Mouse (Mus musculus) intestine, embryonic 14.5 days (tissue): ENCODE data around the gene Ppp1r26. TPM values are rescaled to one million over a fixed set of nuclear protein-coding genes. Genes with fewer than 3 reads are reported as not detected.
A peak's percentile ranks its signal among the peaks of the same experiment; 100 is the strongest.

Source experiments
- ATAC-seq: fragments of 200-750 bp; cut with Nextera tagmentation; replicated peaks from 2 replicates; pipeline ENCODE4 v1.8.0; 2017; ENCODE audit warnings: low read depth, moderate number of reproducible peaks, moderate TSS enrichment, moderate library complexity; ENCODE audit not compliant: low FRiP score, low TSS enrichment
- DNase-seq: peaks from one replicate; pipeline ENCODE4 v3.0.0-alpha.2; 2018; ENCODE audit warnings: low spot score
- H3K27ac ChIP-seq: fragments of 300-500 bp; sonication (generic); 2 replicates; pipeline ENCODE4 v1.5.1; 2014; ENCODE audit warnings: low read depth, mild to moderate bottlenecking, control low read depth
- H3K27me3 ChIP-seq: fragments of 300-500 bp; sonication (generic); replicated peaks from 2 replicates; pipeline ENCODE4 v1.6.1; 2014; ENCODE audit warnings: low read length, control low read depth; ENCODE audit not compliant: control insufficient read depth, insufficient read depth
- H3K36me3 ChIP-seq: fragments of 300-500 bp; sonication (generic); 2 replicates; pipeline ENCODE4 v1.6.1; 2014; ENCODE audit warnings: low read length, control low read depth; ENCODE audit not compliant: control insufficient read depth, insufficient read depth
- H3K4me1 ChIP-seq: fragments of 300-500 bp; sonication (generic); replicated peaks from 2 replicates; pipeline ENCODE4 v1.6.1; 2014; ENCODE audit warnings: low read length, control low read depth, mixed read lengths; ENCODE audit not compliant: control insufficient read depth, insufficient read depth
- H3K4me2 ChIP-seq: fragments of 300-500 bp; sonication (generic); 2 replicates; pipeline ENCODE4 v1.6.1; 2014; ENCODE audit warnings: low read length
- H3K4me3 ChIP-seq: fragments of 300-500 bp; sonication (generic); 2 replicates; pipeline ENCODE4 v1.5.1; 2014; ENCODE audit warnings: low read depth, low read length, control low read depth, mixed read lengths
- H3K9ac ChIP-seq: fragments of 300-500 bp; sonication (generic); 2 replicates; pipeline ENCODE4 v1.6.1; 2014; ENCODE audit warnings: mild to moderate bottlenecking, low read length
- H3K9me3 ChIP-seq: fragments of 300-500 bp; sonication (generic); 2 replicates; pipeline ENCODE4 v1.6.1; 2016; ENCODE audit warnings: low read length, control low read depth; ENCODE audit not compliant: control insufficient read depth
- WGBS: fragments of 180-500 bp; shearing (Covaris S2); extraction: QIAGEN DNeasy Blood & Tissue Kit; methylation state at CpG from one replicate; pipeline ENCODE4 v1.1.7; 2014; 5-methylcytosine and 5-hydroxymethylcytosine counted together
- polyA plus RNA-seq: library from polyadenylated mRNA; unstranded; fragments of >200 nt; fragmentation: Nextera tagmentation; extraction: Ambion mirVana; gene quantifications from 2 replicates; pipeline ENCODE4 v1.2.1, GENCODE M21; 2014

Gene Ppp1r26
- polyA plus RNA-seq, 1 experiment from 2014 or later: 4.5 TPM

DNA sequence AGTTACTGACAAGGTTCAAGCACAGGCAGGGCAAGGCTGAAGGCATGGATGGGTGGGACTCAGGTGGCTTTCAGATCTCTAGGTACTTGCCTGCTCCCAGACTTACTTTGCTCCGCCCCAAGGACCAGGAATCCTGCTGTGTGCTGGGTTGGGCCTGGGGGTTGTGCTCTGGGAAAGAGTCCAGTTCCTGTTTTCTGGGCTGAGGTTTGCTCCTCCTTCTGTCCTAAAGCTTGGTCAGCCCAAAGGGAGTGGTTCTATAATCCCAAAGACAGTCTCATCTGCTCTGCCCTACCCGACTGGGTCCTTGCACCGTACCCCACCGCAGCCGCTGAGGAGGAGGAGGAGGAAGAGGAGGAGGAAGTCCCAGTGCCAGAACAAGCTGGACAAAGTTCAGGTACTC lies 50.1 kb downstream of the Ppp1r26 start, which contains the start of gene Gbgt1:
Gene Gbgt1, plus strand, starts transcription at position 221 of the 400 bp plus-strand sequence.
- peak within 1 kb of the TSS; percentile 54; the same call in 1 of the 2 replicates for H3K27ac ChIP-seq
- no peak for ATAC-seq
- 77% methylated on average over 5 of the region's 5 CpGs for WGBS
- H3K9me3 ChIP-seq: no peaks in the 10 kb centered on the region; the same call in 1 of the 2 replicates
- no peak for DNase-seq
- no peak within 1 kb of the TSS for H3K4me3 ChIP-seq
- 0 out of 2 replicates have a peak within 1 kb of the TSS, but pooled peaks have one; percentile 5 for H3K9ac ChIP-seq
- H3K36me3 ChIP-seq: 0 out of 2 replicates have a peak, but pooled peaks cover 3% of the 10 kb centered on the region
- H3K4me2 ChIP-seq: peak within 1 kb of the TSS; percentile 2; the same call in 1 of the 2 replicates
- H3K4me1 ChIP-seq: peaks cover 17% of the 10 kb centered on the region
- H3K27me3 ChIP-seq: no peaks in the 10 kb centered on the region

DNA sequence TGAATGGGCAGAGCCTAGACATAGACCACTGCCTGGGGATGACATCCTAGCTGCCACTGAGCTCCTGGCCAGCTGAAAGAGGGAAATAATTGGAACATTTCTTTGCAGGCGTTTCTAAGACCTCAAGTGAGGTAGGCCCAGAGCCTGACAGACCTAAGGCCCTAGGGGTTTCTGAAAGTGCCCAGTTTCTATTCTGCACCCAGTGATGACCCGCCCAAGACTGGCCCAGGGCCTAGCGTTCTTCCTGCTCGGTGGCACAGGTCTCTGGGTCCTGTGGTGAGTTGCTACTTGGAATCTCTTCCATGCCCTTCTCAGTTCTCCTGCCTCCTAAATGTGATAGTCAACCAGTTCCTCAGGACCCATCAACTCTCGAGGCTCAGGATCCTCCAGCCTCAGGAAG lies 51.0 kb downstream of the Ppp1r26 start:
- Histone ChIP-seq H3K36me3 (0 out of 2 replicates have a peak, but pooled peaks cover 6% of the 10 kb centered on the region), H3K27ac (no peak overlapping the region), H3K4me2 (no peak overlapping the region), H3K4me1 (peaks cover 17% of the 10 kb centered on the region), H3K9ac (no peak overlapping the region), H3K4me3 (no peak overlapping the region), H3K27me3 (no peaks in the 10 kb centered on the region), H3K9me3 (no peaks in the 10 kb centered on the region; the same call in 1 of the 2 replicates)
- ATAC-seq (no peak), DNase-seq (no peak)
- 88% methylated on average over 5 of the region's 5 CpGs for WGBS

DNA sequence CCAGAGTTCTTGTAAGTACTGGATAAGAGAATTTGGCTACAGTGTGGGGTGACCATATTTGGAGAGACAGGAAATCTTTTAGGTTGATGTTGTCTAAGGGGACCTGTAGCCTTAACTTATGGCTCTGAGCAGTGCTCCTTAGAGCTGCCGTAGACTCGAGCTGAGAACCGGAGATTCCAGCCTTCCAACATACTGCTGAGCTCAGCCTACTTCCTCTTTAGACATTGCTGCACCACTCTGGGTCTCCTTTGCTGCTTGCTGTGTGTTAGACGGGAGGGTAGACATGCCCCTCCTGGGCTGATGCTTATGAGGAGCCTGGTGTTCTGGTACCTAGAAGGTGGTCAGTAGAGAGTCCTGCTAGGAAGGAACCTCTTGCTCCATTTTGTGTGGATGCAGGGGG lies 51.8 kb downstream of the Ppp1r26 start:
- Histone ChIP-seq H3K4me2 (no peak overlapping the region), H3K9ac (no peak overlapping the region)

DNA sequence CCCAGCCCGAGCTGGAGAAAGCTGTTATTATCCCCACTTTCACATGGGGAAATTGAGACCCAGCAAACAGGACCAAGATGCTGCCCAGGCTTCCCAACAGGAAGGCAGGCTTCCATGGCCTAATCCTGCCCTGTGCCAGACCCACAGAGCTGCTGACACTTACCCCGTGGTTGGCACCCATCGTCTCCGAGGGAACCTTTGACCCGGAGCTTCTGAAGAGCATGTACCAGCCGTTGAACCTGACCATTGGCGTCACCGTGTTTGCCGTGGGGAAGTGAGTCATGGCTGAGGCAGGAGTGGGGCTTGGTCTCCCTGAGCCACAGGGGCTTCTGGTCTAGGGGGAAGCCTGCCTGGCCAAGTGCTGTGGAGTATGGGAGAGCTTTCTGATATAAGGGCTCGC lies 56.4 kb downstream of the Ppp1r26 start:
- 0 out of 2 replicates have a peak, but pooled peaks cover 19% of the 10 kb centered on the region for H3K36me3 ChIP-seq
- no peaks in the 10 kb centered on the region for H3K9me3 ChIP-seq
- no peaks in the 10 kb centered on the region for H3K4me1 ChIP-seq
- no peak overlapping the region for H3K27ac ChIP-seq
- no peak overlapping the region for H3K4me3 ChIP-seq
- no peak overlapping the region for H3K9ac ChIP-seq
- DNase-seq (no peak), ATAC-seq (no peak)
- no peaks in the 10 kb centered on the region for H3K27me3 ChIP-seq
- H3K4me2 ChIP-seq: no peak overlapping the region
- WGBS: 84% methylated on average over 10 of the region's 10 CpGs

More for the DNA sequence above, 51.8 kb downstream of the Ppp1r26 start:
- H3K27me3 ChIP-seq: no peaks in the 10 kb centered on the region
- 81% methylated on average over 4 of the region's 4 CpGs for WGBS
- H3K27ac ChIP-seq: no peak overlapping the region
- no peaks in the 10 kb centered on the region; the same call in 1 of the 2 replicates for H3K9me3 ChIP-seq
- H3K4me3 ChIP-seq: no peak overlapping the region
- H3K36me3 ChIP-seq: 0 out of 2 replicates have a peak, but pooled peaks cover 12% of the 10 kb centered on the region
- H3K4me1 ChIP-seq: peaks cover 17% of the 10 kb centered on the region
- no peak for DNase-seq
- no peak for ATAC-seq

DNA sequence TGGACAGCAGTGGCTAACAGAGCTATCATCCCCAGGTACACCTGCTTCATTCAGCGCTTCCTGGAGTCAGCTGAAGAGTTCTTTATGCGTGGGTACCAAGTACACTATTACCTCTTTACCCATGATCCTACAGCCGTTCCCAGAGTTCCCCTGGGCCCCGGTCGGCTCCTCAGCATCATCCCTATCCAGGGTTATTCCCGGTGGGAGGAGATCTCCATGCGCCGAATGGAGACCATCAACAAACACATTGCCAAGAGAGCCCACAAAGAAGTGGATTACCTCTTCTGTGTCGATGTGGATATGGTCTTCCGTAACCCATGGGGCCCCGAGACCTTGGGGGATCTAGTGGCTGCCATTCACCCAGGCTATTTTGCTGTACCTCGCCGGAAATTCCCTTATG lies 58.1 kb downstream of the Ppp1r26 start:
- ATAC-seq: no peak
- no peak overlapping the region for H3K9ac ChIP-seq
- no peak overlapping the region for H3K4me3 ChIP-seq
- no peaks in the 10 kb centered on the region for H3K4me1 ChIP-seq
- H3K4me2 ChIP-seq: no peak overlapping the region
- no peak overlapping the region for H3K27ac ChIP-seq
- DNase-seq: no peak
- H3K9me3 ChIP-seq: no peaks in the 10 kb centered on the region
- H3K36me3 ChIP-seq: 0 out of 2 replicates have a peak, but pooled peaks cover 16% of the 10 kb centered on the region
- H3K27me3 ChIP-seq: no peaks in the 10 kb centered on the region
- WGBS: 89% methylated on average over 13 of the region's 13 CpGs

Other genes with a start within 250 kb of the Ppp1r26 start
- gene 1700007K13Rik, start 19.5 kb downstream of the Ppp1r26 start, polyA plus RNA-seq: 0.28 TPM in 1 of 2 replicates, not detected in the other
- gene Mrps2, start 21.3 kb downstream of the Ppp1r26 start, polyA plus RNA-seq: 64.4 and 69.1 TPM in 2 replicates
- 4.7 and 5.2 TPM in 2 replicates for gene Gbgt1, start 50.1 kb downstream of the Ppp1r26 start, polyA plus RNA-seq
- 6.4 and 15.5 TPM in 2 replicates for gene Gm10134, start 59.3 kb downstream of the Ppp1r26 start, polyA plus RNA-seq
- 38.7 and 40.6 TPM in 2 replicates for gene Ralgds, start 66.3 kb downstream of the Ppp1r26 start, polyA plus RNA-seq
- 67.3 TPM in 1 of 2 replicates, not detected in the other for gene Cel, start 116.6 kb downstream of the Ppp1r26 start, polyA plus RNA-seq
- 30.4 and 30.5 TPM in 2 replicates for gene Gtf3c5, start 137.0 kb downstream of the Ppp1r26 start, polyA plus RNA-seq
- gene Gfi1b, start 175.2 kb downstream of the Ppp1r26 start, polyA plus RNA-seq: 0.27 TPM in 1 of 2 replicates, not detected in the other
- 17.2 and 19.4 TPM in 2 replicates for gene Tsc1, start 194.4 kb downstream of the Ppp1r26 start, polyA plus RNA-seq